Comparison of ENCODE assay signal across 24 mouse cellular contexts in the genomic region with DNA sequence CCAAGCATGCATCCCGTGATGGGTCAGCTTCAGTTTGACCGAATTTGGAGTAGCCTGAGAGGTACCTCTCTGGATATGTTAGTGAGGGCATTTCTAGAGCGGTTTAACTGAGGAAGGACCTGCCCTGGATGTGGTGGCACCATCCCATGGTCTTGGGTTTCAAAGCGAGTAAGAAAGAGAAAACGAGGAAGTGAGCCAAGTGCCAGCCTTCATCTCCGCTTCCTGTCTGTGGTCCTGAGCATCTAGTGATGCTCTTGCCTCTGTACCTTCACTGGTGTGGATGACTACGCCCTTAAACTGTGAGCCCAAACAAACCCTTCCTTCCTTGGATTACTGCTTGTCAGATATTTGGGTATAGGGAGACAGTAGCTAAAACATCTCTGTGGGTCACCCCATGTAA.
"Had no signal": no experiment of that assay in that cellular context is flagged by ENCODE, and none has a peak within 500 bp of the region (broad histone marks: within the 10 kb centered on the region; RNA-seq: fewer than 3 reads in every experiment).

No protein-coding gene starts in this region.

- H3K9me3 ChIP-seq: heart, embryonic 10.5 days; heart, embryonic 12.5 days; hindbrain, embryonic 10.5 days; hindbrain, embryonic 12.5 days; hindbrain, embryonic 15.5 days; limb, embryonic 13.5 days; limb, embryonic 15.5 days had no signal

- H3K27ac ChIP-seq: gastrocnemius, adult 2 months; heart, embryonic 10.5 days; hindbrain, embryonic 10.5 days; hindbrain, embryonic 12.5 days; hindbrain, embryonic 15.5 days; hindbrain, postnatal 0 days; layer of hippocampus, adult 2 months; left cerebral cortex, adult 2 months; limb, embryonic 13.5 days; limb, embryonic 15.5 days had no signal

- H3K27me3 ChIP-seq: heart, embryonic 12.5 days; hindbrain, embryonic 12.5 days; hindbrain, embryonic 15.5 days; limb, embryonic 13.5 days; limb, embryonic 15.5 days had no signal

- H3K9ac ChIP-seq: heart, embryonic 12.5 days; hindbrain, embryonic 12.5 days; hindbrain, embryonic 15.5 days; limb, embryonic 13.5 days; limb, embryonic 15.5 days had no signal

- H3K36me3 ChIP-seq: heart, embryonic 10.5 days; heart, embryonic 12.5 days; hindbrain, embryonic 10.5 days; hindbrain, embryonic 12.5 days; hindbrain, embryonic 15.5 days; limb, embryonic 13.5 days; limb, embryonic 15.5 days had no signal

- H3K4me3 ChIP-seq: gastrocnemius, adult 2 months; heart, embryonic 10.5 days; heart, embryonic 12.5 days; hindbrain, embryonic 10.5 days; hindbrain, embryonic 12.5 days; hindbrain, embryonic 15.5 days; layer of hippocampus, adult 2 months; left cerebral cortex, adult 2 months; limb, embryonic 13.5 days; limb, embryonic 15.5 days had no signal

- DNase-seq: gastrocnemius, adult 2 months; gastrocnemius, postnatal 14 days; gastrocnemius, postnatal 36 days; heart, adult 18-20 months; heart, postnatal 10 days; heart, postnatal 4 days; kidney, adult 11 months; kidney, adult 2 months; kidney, adult 9 months; kidney, postnatal 10 days; kidney, postnatal 25 days; kidney, postnatal 4 days; left cerebral cortex, postnatal 4 days had no signal

- H3K4me2 ChIP-seq: heart, embryonic 12.5 days; hindbrain, embryonic 12.5 days; hindbrain, embryonic 15.5 days; limb, embryonic 13.5 days; limb, embryonic 15.5 days had no signal

- H3K4me1 ChIP-seq: hindbrain, embryonic 10.5 days; hindbrain, embryonic 12.5 days; hindbrain, embryonic 15.5 days; limb, embryonic 13.5 days; limb, embryonic 15.5 days had no signal

- ATAC-seq: hindbrain, postnatal 0 days; intestine, embryonic 16.5 days had no signal
